In the genomic region with DNA sequence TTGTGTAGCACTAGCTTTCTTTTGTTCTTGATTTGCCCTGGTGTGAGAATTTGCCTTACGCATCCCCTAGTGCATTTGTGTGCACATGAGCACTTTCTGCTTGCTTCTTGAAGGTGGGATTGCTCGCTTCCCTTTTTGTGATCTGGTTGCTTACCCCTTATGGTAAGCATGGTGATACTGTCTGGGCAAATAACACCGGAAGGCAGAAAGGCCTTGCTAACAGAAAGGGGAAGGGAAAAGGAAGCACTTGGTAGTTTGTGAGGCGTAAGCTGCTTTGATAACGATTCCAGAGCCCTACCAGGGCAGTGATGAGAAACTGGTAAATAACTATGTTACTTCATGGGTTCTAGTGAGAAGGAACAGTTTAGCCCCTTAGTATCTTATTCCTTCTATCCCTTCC, we compare ENCODE assay signal across 23 mouse cellular contexts.
A peak's percentile ranks its signal among the peaks of the same experiment; 100 is the strongest.
DNase-seq lines count a peak whose midpoint lies in the region; ATAC-seq and TF ChIP-seq lines count a peak whose summit lies in the region.
"Had no signal": no experiment of that assay in that cellular context is flagged by ENCODE, and none has a peak within 500 bp of the region (broad histone marks: within the 10 kb centered on the region; RNA-seq: fewer than 3 reads in every experiment).

No protein-coding gene starts in this region.

- no peaks in the 10 kb centered on the region for H3K27me3 ChIP-seq in forebrain, embryonic 14.5 days (replicated peaks; ENCODE audit: control insufficient read depth, insufficient read depth, low read length)
- H3K27me3 ChIP-seq: CH12.LX; hindbrain, embryonic 13.5 days; neural tube, embryonic 13.5 days had no signal

- no peak overlapping the region for H3K9ac ChIP-seq in forebrain, embryonic 14.5 days (ENCODE audit: low read length)
- H3K9ac ChIP-seq: hindbrain, embryonic 13.5 days; neural tube, embryonic 13.5 days had no signal

- TF ChIP-seq CTCF in gastrocnemius, adult 2 months (IDR thresholded peaks at IDR 0.05) = no peak

- 0 out of 2 replicates have a peak, but pooled peaks cover 2% of the 10 kb centered on the region for H3K4me1 ChIP-seq in forebrain, embryonic 14.5 days (ENCODE audit: control insufficient read depth, insufficient read depth, low read length)

- no peak overlapping the region for H3K27ac ChIP-seq in gastrocnemius, adult 2 months
- H3K27ac ChIP-seq in forebrain, embryonic 14.5 days (ENCODE audit: low read depth, low read length) = no peak overlapping the region
- H3K27ac ChIP-seq: hindbrain, embryonic 13.5 days; neural tube, embryonic 13.5 days had no signal

- H3K9me3 ChIP-seq in forebrain, embryonic 14.5 days (replicated peaks; ENCODE audit: control insufficient read depth, low read length) = no peaks in the 10 kb centered on the region
- H3K9me3 ChIP-seq: hindbrain, embryonic 13.5 days; neural tube, embryonic 13.5 days had no signal

- H3K4me3 ChIP-seq in gastrocnemius, adult 2 months = no peak overlapping the region
- no peak overlapping the region for H3K4me3 ChIP-seq in forebrain, embryonic 14.5 days (ENCODE audit: low read depth, low read length)
- H3K4me3 ChIP-seq: hindbrain, embryonic 13.5 days; neural tube, embryonic 13.5 days had no signal

- no peak overlapping the region for H3K4me2 ChIP-seq in forebrain, embryonic 14.5 days (ENCODE audit: low read length)
- H3K4me2 ChIP-seq: heart, embryonic 11.5 days; hindbrain, embryonic 13.5 days; liver, embryonic 11.5 days; midbrain, embryonic 11.5 days; neural tube, embryonic 13.5 days had no signal

- peak; percentile 92 for ATAC-seq in common myeloid progenitor, adult 5-6 weeks (replicated peaks; ENCODE audit: low read depth, poor library complexity, severe bottlenecking)
- ATAC-seq in forebrain, embryonic 14.5 days = no peak
- ATAC-seq: forebrain, embryonic 16.5 days had no signal

- 95% methylated on average over 5 of the region's 5 CpGs for WGBS in forebrain, embryonic 14.5 days

- DNase-seq in spleen, postnatal 36 days (ENCODE audit: low spot score in 2 of 2) = peak; percentile 54 to 55
- no peak for DNase-seq in spleen, adult 12 weeks (ENCODE audit: low spot score)
- DNase-seq in CD4-positive helper T cell, adult 2 months (ENCODE audit: low read depth, low spot score) = peak; percentile 9
- DNase-seq in naive thymus-derived CD4-positive, alpha-beta T cell, adult 2 months (ENCODE audit: low read depth) = peak; percentile 43
- DNase-seq in gastrocnemius, adult 2 months = no peak
- DNase-seq in forebrain, embryonic 14.5 days (ENCODE audit: low spot score) = no peak
- no peak for DNase-seq in adrenal gland, adult 2 months
- DNase-seq: adrenal gland, adult 8-10 months; cerebellum, adult 9-11 months; gastrocnemius, postnatal 36 days; heart, postnatal 14 days; kidney, adult 9 months; kidney, postnatal 36 days; lung, adult 18-20 months; right cerebral cortex, postnatal 14 days had no signal

- H3K36me3 ChIP-seq in forebrain, embryonic 14.5 days (ENCODE audit: control insufficient read depth, insufficient read depth, low read length) = peaks cover 24% of the 10 kb centered on the region

- intact Hi-C loops in gastrocnemius, adult 2 months (cut with DNase I) = no loop called here

Comparison
In these comparisons a context has a peak if more than half of its experiments do, and no peak if none do; other contexts are left out.
1. DNase-seq: peak in spleen, postnatal 36 days (2 of 2), CD4-positive helper T cell, adult 2 months (single experiment) and naive thymus-derived CD4-positive, alpha-beta T cell, adult 2 months (single experiment); none in spleen, adult 12 weeks (single experiment), gastrocnemius, adult 2 months (single experiment), forebrain, embryonic 14.5 days (single experiment) and adrenal gland, adult 2 months (single experiment).